Mouse (Mus musculus) embryonic facial prominence, embryonic 11.5 days (tissue): ENCODE data around the gene Catsper4. TPM values are rescaled to one million over a fixed set of nuclear protein-coding genes. Genes with fewer than 3 reads are reported as not detected.

ENCODE experiments used
- ATAC-seq: fragments of 200-750 bp; cut with Nextera tagmentation; replicated peaks from 2 replicates; pipeline ENCODE4 v1.8.0; 2017; ENCODE audit warnings: low read depth; ENCODE audit not compliant: insufficient number of reproducible peaks, low FRiP score, low TSS enrichment
- DNase-seq: peaks from one replicate; pipeline ENCODE4 v3.0.0-alpha.2; 2015; ENCODE audit warnings: low spot score
- H3K27ac ChIP-seq: fragments of 300-500 bp; sonication (generic); replicated peaks from 2 replicates; pipeline ENCODE4 v1.5.1; 2014; ENCODE audit warnings: mild to moderate bottlenecking, low read depth, low read length, control low read depth
- H3K27me3 ChIP-seq: fragments of 300-500 bp; sonication (generic); 2 replicates; pipeline ENCODE4 v1.6.1; 2014; ENCODE audit warnings: mild to moderate bottlenecking, low read length, moderate library complexity, mixed read lengths; ENCODE audit not compliant: control insufficient read depth, insufficient read depth
- H3K36me3 ChIP-seq: fragments of 300-500 bp; sonication (generic); replicated peaks from 2 replicates; pipeline ENCODE4 v1.6.1; 2014; ENCODE audit warnings: low read depth, mild to moderate bottlenecking, low read length, moderate library complexity, mixed read lengths; ENCODE audit not compliant: control insufficient read depth, insufficient read depth
- H3K4me1 ChIP-seq: fragments of 300-500 bp; sonication (generic); 2 replicates; pipeline ENCODE4 v1.6.1; 2014; ENCODE audit warnings: low read length, mixed read lengths; ENCODE audit not compliant: control insufficient read depth, insufficient read depth
- H3K4me2 ChIP-seq: fragments of 300-500 bp; sonication (generic); 2 replicates; pipeline ENCODE4 v1.6.1; 2014; ENCODE audit warnings: low read depth, mild to moderate bottlenecking, control low read depth, low read length, moderate library complexity
- H3K4me3 ChIP-seq: fragments of 300-500 bp; sonication (generic); 2 replicates; pipeline ENCODE4 v1.5.1; 2014; ENCODE audit warnings: low read depth, low read length, control low read depth
- H3K9ac ChIP-seq: fragments of 300-500 bp; sonication (generic); replicated peaks from 2 replicates; pipeline ENCODE4 v1.6.1; 2014; ENCODE audit warnings: mild to moderate bottlenecking, control low read depth, low read length
- H3K9me3 ChIP-seq: fragments of 300-500 bp; sonication (generic); replicated peaks from 2 replicates; pipeline ENCODE4 v1.6.1; 2016; ENCODE audit warnings: mild to moderate bottlenecking, low read length, inconsistent platforms, mixed read lengths; ENCODE audit not compliant: control insufficient read depth
- WGBS: fragments of 180-500 bp; shearing (Covaris S2); extraction: QIAGEN DNeasy Blood & Tissue Kit; methylation state at CpG from one replicate; pipeline ENCODE4 v1.1.7; 2014; 5-methylcytosine and 5-hydroxymethylcytosine counted together
- polyA plus RNA-seq: library from polyadenylated mRNA; unstranded; fragments of >200 nt; fragmentation: Nextera tagmentation; extraction: Ambion mirVana; gene quantifications from 2 replicates; pipeline ENCODE4 v1.2.1, GENCODE M21; 2014

The Catsper4 gene
- polyA plus RNA-seq, 1 experiment from 2014 or later: 0.14 TPM

DNA sequence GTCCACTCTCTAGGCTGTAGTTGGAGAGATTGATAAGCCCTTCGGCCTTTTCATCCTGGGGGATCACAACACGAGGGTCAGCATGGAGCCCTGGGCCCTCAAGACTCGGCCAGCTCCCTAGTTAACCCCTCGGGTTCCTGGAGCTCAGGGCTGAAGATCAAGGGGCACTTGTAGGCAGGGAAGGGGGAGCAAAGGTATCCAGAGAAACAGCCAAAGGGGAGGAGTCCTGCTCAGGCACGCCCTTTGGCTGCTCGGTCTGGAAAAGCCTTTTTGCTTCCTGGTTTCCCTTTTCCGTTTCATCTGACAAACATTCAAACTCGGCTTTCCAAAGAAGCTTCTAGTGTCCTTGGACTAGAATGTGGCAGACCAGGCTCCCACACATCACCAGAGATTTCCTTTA is 3.2 kb upstream of the Catsper4 start:
- DNase-seq: no peak
- Histone ChIP-seq H3K4me2 (no peak overlapping the region), H3K4me3 (no peak overlapping the region), H3K36me3 (no peaks in the 10 kb centered on the region), H3K4me1 (no peaks in the 10 kb centered on the region), H3K9me3 (no peaks in the 10 kb centered on the region), H3K27ac (no peak overlapping the region), H3K27me3 (no peaks in the 10 kb centered on the region), H3K9ac (no peak overlapping the region)
- no peak for ATAC-seq
- WGBS: 36% methylated on average over 8 of the region's 8 CpGs

DNA sequence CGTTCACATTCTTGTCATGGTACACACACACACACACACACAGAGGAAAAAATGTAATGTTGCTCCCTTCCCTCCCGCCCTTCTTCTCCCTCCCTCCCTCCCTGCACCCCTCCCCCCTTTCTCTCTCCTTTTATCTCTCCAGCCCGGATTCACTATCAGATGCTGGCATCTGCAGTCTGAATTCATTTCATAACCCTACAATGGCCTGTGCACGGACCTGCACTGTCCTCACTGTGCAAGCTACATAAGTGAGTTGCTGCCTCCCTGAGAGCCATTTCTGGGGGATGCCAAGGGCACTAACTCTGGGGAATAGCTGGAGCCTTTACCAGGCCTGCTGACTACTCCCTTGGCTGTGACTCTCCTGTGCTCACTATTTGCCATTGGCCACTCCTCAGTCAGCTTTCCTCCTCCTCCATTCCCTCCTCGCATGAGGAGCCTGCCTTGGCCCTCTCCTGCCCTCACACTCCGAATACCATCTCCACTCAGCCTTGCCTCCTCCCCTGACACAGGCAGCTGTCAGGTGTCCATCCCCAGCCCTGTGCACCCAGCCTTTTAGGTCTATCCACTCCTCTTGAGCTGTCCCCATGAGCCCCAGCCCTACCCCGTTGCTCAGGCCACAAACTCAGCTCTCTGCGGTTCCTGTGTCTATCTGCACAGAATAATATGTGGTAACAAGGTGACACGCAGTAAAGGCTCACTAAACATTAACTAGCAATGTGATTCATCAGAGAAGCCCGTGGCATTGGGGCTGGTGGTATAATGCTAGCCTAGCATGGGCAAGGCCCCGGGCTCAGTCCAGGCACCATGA is 4.2 kb downstream of the Catsper4 start:
- ATAC-seq: no peak
- no peaks in the 10 kb centered on the region for H3K36me3 ChIP-seq
- H3K4me1 ChIP-seq: no peaks in the 10 kb centered on the region
- H3K9me3 ChIP-seq: no peaks in the 10 kb centered on the region
- no peak overlapping the region for H3K9ac ChIP-seq
- H3K4me2 ChIP-seq: no peak overlapping the region
- H3K27ac ChIP-seq: no peak overlapping the region
- no peak overlapping the region for H3K4me3 ChIP-seq
- DNase-seq: no peak
- WGBS: 70% methylated on average over 11 of the region's 11 CpGs
- H3K27me3 ChIP-seq: no peaks in the 10 kb centered on the region

DNA sequence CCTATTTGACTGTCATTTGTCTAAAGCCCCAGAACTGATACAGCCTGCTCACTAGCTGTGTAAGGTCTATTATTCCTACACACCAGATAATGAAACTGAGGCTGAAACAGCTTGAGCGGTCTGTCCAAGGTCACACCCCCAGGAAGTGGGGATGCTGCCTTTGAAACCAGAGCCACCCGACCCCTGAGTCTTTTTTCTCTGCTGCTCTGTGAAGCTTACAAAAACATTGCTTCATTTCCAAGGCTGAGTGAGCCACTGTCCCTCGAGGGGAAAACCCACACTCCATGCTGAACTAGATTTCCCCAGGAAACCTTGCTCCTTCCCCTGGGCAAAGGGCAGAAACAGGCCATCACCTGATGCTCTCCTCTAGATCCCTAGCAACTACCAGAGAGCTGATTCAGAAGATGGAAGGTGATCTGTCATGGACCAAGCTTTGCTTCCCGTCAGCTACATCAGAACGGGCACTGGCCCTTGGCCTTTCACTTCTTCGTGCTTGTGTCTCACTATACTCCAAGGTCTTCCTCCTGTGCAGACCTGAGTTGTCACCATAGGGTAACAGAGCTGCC is 20.6 kb downstream of the Catsper4 start:
- H3K27me3 ChIP-seq: no peaks in the 10 kb centered on the region
- H3K9me3 ChIP-seq: no peaks in the 10 kb centered on the region
- no peak overlapping the region for H3K27ac ChIP-seq
- no peak overlapping the region for H3K4me2 ChIP-seq
- ATAC-seq: no peak
- H3K36me3 ChIP-seq: no peaks in the 10 kb centered on the region
- peak; percentile 11 for DNase-seq
- no peaks in the 10 kb centered on the region for H3K4me1 ChIP-seq
- WGBS: 42% methylated on average over 6 of the region's 6 CpGs
- no peak overlapping the region for H3K9ac ChIP-seq
- H3K4me3 ChIP-seq: no peak overlapping the region

DNA sequence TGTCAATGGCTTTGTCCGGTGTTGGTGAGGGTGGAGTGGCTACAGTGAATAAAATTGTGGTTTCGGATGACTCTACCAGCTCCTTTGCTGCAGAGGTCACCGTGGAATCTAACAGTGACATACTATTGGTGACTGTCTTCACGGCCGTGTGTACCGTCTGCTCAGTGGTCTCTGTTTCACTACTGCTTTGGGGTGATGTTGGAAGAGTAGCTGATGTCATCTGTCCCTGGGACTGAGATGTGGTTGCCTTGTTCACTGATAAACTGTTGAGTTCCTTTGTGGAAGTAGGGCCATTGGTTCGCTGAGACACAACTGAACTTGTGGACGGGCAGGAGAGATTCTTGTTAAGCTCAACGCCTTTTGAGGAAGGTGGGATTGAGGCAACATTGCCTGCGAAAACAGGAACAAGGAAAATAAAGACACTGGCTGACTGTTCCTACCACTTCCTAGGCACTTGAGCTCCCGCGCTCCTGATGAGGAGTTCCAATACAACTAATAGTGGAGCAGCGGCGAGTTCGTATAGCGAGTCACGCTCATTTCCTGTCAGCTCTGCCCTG is 23.8 kb downstream of the Catsper4 start:
- Histone ChIP-seq H3K9me3 (no peaks in the 10 kb centered on the region), H3K9ac (no peak overlapping the region), H3K4me3 (no peak overlapping the region), H3K36me3 (no peaks in the 10 kb centered on the region), H3K4me1 (no peaks in the 10 kb centered on the region), H3K27ac (no peak overlapping the region), H3K27me3 (no peaks in the 10 kb centered on the region), H3K4me2 (no peak overlapping the region)
- DNase-seq (no peak), ATAC-seq (no peak)
- 78% methylated on average over 17 of the region's 17 CpGs for WGBS

DNA sequence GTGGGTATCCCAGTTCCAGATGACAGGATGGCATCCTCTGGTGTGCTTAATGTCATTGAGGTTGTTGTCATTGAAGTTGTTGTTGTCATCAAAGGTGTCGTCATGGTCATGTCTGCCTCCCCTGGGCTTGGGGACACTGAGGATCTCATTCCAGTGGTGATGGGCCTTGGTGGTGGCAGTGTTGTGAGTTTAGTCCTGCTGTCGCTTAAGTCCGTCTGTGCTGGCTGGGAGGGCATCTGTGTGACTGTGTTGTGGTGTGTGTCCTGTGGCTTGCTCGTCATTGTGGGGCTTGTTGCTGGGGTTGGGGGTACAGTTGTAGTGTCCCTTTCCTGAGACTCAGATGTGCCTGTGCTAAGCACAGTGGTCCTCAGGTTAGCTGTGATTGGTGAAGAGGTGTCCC is 24.3 kb downstream of the Catsper4 start, which contains the start of gene Gm7534:
Gene Gm7534, minus strand, starts transcription at position 101 of the 400 bp plus-strand sequence.
- no peak within 1 kb of the TSS for H3K27ac ChIP-seq
- H3K4me3 ChIP-seq: no peak within 1 kb of the TSS
- WGBS: 96% methylated on average over 4 of the region's 4 CpGs
- no peaks in the 10 kb centered on the region for H3K4me1 ChIP-seq
- H3K9me3 ChIP-seq: no peaks in the 10 kb centered on the region
- no peaks in the 10 kb centered on the region for H3K27me3 ChIP-seq
- H3K4me2 ChIP-seq: no peak within 1 kb of the TSS
- H3K36me3 ChIP-seq: no peaks in the 10 kb centered on the region
- ATAC-seq (no peak), DNase-seq (no peak)
- H3K9ac ChIP-seq: no peak within 1 kb of the TSS

DNA sequence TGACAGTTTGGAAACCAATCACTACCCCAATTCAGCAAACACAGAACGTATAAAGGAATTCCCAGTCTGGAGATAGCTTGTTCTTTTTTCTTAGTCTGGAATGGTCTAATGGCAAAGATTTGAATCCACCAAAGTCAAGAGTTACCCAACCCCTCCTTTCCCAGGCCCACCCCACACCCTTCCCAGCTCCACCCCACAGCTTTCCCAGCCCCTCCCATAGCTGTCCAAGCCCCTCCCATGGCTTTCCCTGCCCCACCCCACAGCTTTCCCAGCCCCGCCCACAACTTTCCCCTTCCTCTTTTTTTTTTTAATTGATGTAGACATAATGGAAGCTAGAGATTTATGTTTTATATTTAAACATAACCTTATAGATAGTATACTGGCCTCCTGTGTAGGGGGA is 27.8 kb downstream of the Catsper4 start:
- DNase-seq: no peak
- H3K9ac ChIP-seq: no peak overlapping the region
- H3K9me3 ChIP-seq: no peaks in the 10 kb centered on the region
- H3K36me3 ChIP-seq: no peaks in the 10 kb centered on the region
- H3K27me3 ChIP-seq: no peaks in the 10 kb centered on the region
- no peaks in the 10 kb centered on the region for H3K4me1 ChIP-seq
- no peak for ATAC-seq
- no peak overlapping the region for H3K4me2 ChIP-seq
- 73% methylated on average over 2 of the region's 2 CpGs for WGBS
- no peak overlapping the region for H3K27ac ChIP-seq
- no peak overlapping the region for H3K4me3 ChIP-seq

DNA sequence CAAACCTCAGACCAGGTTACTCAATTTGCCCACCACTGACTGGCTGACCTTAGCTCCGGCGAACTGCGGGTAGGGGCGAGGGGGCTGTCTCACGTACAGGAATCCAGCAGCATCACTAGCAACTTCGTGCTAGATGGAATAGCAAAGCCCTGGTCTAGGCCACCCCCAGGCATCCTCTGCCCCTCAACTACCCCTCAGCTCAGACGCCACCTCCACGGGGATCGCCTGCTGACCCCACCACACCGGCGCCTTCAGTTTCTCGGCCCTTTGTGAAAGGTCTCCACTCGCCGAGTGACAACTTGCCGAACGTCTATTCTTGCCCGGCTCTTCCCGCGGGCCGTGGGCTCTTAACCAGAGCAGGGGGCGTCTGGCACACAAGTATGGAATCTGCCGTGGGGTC is 40.9 kb downstream of the Catsper4 start:
- DNase-seq (peak; percentile 11), ATAC-seq (no peak; the same call in 1 of the 2 replicates)
- Histone ChIP-seq H3K27me3 (no peaks in the 10 kb centered on the region), H3K4me2 (peak overlapping the region; percentile 89), H3K9ac (peak overlapping the region; percentile 77), H3K36me3 (no peaks in the 10 kb centered on the region), H3K27ac (peak overlapping the region; percentile 56; the same call in 1 of the 2 replicates), H3K9me3 (no peaks in the 10 kb centered on the region), H3K4me1 (no peaks in the 10 kb centered on the region), H3K4me3 (peak overlapping the region; percentile 56)
- under 1% methylated on average over 22 of the region's 22 CpGs for WGBS

DNA sequence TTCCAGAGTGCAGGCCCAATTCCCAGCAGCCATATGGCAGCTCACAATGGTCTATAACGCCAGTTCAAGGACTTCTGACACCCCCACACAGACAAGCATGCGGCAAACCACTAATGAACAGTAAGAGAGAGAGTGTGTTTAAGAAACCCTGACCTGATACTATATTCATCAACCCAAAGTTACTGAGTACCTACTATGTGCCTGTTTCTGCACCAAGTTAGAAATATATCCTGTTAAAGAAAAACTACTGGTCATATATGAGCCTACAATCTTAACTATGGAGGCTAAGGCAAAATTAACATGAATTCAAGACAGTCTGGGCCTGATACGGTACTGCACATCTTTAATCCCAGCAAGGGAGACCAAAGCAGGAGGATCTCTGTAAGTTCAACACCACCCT is 41.6 kb downstream of the Catsper4 start:
- no peak for DNase-seq
- peak overlapping the region; percentile 89 for H3K4me2 ChIP-seq
- peak overlapping the region; percentile 56; the same call in 1 of the 2 replicates for H3K4me3 ChIP-seq
- 88% methylated on average over 3 of the region's 3 CpGs for WGBS
- peak overlapping the region; percentile 77; the same call in 1 of the 2 replicates for H3K9ac ChIP-seq
- no peaks in the 10 kb centered on the region for H3K4me1 ChIP-seq
- no peak overlapping the region for H3K27ac ChIP-seq
- no peak for ATAC-seq
- H3K9me3 ChIP-seq: no peaks in the 10 kb centered on the region
- H3K36me3 ChIP-seq: no peaks in the 10 kb centered on the region
- no peaks in the 10 kb centered on the region for H3K27me3 ChIP-seq
